Mouse (Mus musculus): ENCODE measurements around the gene Kank1.

The Kank1 gene

DNA sequence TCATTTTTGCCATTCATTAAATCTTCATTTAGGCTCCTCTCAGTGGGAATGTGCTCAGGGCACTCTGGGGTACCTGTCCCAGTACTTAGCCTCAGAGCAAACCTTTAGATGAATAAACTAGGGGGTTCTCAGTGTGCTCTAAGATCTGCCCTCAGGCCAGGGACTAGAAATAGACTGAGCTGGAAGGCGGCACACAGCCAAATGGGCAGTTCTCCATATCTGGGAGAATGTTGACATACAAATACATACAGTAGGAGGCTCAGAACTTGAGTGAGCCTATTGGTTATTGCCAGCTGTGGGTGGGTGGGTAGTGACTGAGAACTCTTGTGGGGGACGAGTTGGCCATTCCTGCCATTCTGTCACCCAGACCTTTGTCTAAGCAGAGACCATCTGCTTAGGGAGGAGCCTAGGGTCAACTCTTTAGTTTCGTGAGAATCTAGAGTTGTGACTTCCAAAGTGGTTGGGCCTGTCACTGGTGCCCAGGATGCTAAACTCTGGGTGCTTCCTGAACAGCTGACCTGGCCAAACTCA, 14.9 kb downstream of the Kank1 start:
- no peak for DNase-seq (ENCODE audit: low read depth, low spot score)

DNA sequence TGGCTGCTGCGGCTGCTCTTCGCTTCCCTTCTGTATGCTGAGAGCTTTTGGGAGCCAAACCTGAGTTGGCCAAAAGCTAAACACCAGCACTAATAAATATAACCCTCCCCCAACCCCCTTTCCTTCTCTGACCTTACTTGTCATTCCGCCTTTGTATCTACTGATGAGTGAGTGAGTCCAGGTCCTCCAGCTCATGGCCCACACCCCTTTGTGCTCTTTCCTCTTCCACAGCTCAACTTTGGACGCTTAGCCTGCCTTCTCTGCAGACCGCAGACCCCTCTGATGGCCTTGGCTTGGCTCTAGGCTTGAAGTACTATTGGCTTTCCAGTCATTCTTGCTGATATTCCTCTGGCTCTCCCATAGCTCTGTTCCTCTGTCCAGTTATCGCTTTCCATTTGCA, 16.4 kb downstream of the Kank1 start:
- no peak for DNase-seq (ENCODE audit: low read depth, low spot score)

DNA sequence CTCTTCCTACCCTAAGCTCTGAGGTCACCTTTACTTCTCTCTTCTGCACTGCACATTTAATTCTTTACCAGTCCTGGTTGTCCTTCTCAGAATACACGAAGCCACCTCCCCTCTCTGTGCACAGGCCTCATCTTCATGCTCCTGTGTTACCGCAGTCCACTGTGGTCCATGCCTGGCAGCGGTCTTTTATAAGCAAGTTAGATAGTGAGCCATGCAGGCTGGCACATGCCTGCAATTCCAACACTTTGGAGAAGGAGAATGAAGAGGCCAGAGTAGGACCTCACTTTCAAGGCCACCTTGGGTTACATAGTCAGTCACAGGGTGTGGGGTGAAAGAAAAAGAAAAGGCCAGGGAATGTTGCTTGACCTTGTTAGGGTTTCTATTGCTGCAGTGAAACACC, 16.9 kb downstream of the Kank1 start:
- no peak for DNase-seq (ENCODE audit: low read depth, low spot score)

DNA sequence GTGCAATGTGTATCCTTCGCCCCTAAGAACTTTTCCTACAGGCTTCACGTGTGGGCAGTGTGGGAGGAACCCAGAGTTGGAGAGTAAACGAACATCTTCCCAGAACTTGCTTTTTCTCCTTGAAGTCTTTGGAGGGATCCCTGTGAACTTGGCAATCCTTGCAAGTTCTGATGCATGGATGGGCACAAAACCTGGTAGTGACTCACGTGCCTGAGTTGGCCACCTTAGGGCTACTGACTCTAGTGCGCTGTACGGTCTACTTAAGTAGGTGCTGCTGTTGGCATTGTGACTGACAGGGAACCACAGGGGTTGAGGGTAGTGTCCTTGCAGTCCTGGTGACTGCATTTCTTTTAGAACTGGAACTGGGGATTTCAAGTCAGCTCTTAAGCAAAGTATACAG, 21.5 kb downstream of the Kank1 start:
- DNase-seq (ENCODE audit: low read depth, low spot score), result no peak

DNA sequence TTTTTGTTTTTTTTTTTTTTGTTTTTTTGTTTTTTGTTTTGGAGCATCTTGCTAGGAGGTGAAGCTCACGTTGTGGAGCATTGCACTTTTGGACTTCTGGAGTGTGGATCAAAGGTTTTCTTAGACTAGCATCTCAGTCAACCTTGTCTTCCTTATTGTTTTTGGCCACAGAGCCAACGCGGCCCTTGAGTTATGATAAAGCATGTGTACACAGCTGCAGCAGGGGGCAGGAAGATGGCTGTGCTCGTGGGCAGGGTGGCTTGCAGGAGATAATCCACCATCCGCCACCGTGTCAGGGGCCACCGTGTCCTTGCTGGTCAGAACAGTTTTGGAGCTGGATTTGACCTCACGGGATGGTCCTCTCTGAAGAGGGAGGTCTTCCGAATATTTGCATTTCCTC, 29.4 kb downstream of the Kank1 start:
- no peak for DNase-seq (ENCODE audit: low read depth, low spot score)

DNA sequence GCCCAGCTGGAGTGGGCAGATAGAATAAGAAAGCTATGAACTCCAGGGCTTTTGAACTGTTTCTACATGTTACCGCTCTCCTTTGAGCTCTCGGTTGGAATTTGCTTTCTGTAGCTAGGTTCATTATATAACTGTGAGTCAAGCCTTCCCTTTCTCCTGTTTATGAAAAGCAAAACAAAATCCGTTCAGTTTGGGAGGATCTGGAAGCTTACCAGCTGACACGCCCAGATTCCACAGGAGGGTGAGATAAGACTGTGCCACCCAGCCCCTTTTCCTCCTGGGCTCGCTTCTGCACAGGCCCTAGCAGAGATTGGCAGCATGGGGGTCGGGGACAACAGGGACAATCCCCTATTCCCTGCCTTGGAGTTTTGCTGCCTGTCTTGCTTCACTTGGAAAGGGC, 30.5 kb downstream of the Kank1 start:
- DNase-seq (ENCODE audit: low read depth, low spot score), result no peak

DNA sequence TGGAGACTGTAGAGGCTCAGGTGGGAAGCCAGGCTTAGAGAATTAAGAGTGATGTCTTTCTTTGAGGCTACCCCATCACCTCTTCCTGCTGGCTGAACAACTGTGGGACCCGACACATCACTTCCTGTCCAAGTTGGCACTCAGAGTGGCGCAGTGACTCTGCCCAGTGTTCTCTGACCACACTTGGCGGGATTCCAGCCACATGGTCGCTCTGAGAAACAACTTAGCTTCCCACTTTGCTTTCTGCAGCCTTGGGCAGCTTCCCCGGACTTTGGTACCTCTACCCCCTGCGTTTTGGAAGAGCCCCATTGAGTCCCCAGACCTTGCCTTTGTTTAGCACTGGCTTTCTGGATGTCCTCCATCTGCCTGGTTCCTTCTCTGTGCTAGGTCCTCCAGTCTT, 31.8 kb downstream of the Kank1 start:
- no peak for DNase-seq (ENCODE audit: low read depth, low spot score)

DNA sequence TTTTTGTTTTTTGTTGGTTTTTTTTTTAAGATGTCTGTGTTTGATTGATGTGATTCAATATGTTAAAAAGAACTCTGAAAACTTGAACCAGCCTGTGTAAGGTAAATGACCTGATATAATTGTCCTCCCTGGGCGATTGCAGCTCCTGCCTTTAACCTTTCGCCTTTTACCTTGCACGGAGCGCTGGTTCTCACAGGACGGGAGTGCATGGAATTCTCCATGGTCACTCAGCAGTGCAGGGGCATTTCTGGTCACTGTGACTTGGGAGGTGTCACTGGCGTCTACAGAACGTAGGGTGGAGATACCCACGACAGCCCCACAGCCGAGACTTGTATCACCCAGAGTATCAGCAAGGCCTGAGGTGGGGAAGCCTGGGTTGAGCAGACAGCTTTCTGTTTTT, 34.8 kb downstream of the Kank1 start:
- no peak for DNase-seq (ENCODE audit: low read depth, low spot score)

DNA sequence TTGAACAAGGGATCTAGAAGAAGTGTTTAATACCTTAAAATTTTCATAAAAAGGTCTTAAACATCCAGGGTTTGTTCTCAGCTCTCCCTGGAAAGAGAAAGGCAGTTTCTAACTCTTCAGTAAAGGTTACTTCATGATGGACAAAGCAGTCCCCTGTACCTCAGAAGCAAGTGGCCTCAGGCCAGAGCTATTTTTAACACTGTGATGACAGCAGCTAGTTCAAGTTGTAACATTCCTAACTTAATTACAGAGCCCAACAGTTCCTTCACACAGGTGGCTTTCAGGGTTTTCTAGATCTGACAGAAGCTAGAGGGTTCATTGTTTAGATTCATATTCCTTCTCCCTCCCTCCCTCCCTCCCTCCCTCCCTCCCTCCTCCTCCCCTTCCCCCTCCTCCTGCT, 36.4 kb downstream of the Kank1 start:
- no peak for DNase-seq (ENCODE audit: low read depth, low spot score)

DNA sequence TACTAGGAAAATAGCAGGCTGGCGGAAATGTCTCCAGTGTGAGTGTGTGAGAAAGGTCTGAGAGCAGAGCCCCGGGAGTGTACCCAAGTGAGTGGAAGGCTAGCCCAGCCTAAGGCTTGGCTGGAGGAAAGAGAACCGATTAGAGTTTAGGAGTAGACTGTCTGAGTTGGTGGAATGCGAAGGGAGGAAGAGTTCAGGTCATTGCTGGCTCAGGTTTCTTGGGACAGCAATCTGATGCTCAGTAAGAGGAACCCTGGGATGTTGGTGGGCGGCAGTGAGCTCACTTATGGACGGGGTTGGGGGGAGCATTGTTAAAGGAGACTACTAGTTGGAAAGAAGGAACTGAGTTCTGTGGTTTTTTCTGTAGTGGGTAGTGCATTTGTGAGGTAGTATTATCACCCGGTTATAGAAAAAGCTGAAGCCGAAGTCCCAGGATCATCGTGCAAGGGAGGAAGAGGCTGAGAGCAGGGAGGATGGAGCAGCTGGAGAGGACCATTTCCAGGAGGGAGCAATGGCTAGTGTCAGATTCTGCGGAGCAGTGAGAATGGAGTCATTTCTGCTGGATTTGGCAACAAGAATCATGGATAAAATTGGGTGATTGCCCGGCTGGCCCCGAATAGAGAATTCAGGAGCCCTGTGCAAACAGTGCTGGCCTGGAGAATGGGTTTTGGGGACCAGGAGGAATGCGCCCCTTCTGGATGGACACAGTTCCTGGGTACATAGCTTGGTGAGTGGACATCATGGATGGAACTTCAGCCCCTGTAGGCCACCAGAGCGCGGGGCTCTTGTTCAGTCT, 40.0 kb downstream of the Kank1 start:
- no peak for DNase-seq (ENCODE audit: low read depth, low spot score)

DNA sequence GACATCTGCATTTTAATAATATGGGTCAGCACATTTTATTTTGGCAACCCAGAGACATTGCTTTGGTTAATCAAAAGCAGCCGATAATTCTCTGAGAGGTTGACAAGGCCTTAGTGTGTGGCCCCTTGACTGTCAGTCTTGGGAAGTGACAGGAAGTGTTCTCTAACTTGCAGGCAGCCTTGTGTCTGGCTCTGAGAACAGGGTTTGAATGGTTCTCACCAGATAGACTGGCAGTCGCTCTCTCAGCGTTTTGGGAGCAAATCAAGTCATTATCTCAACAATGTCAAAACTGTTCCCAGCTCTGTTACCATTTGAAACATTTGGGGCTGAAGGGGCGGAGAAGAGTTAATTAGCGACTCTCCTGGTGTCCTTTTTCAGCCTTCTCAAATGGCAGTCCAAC, 41.0 kb downstream of the Kank1 start:
- no peak for DNase-seq (ENCODE audit: low read depth, low spot score)

DNA sequence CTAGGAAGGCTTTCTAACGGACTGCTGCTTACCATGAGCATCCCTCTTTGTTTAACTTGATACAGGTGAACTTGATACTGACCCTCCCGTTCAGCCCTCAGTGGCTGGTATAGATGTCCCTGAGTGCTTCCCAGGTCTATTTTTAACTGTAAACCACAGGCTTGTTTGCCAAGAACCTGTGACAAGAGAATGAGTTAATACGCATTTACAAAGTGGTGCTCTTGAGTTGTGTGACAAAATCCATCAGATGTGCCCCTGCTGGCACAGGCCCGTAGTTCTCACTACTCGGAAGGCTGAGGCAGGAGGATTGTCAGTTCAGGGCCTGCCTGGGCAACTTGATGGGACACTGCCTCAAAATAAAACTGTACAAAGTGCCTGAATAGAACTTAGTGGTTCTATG, 42.8 kb downstream of the Kank1 start:
- DNase-seq (ENCODE audit: low read depth, low spot score), result no peak

DNA sequence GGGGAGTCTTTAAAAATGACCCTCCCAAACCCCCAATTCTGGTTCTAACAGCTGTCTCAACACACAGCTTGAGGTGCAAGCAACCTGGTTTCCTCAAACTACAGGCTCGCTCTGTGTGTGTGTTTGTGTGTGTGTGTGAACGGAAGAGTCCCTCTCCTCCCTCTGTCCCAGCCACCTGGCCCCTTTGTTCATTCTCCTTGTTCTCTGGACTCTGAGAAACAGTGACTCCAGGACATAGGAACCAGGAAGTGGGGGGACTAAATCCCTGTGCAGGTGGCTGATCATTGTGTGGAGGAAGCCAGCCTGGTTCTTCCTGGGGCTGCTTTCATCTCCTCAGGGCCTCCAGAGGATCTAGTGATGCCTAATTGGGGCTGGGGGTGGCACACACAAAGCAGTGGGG, 46.9 kb downstream of the Kank1 start:
- DNase-seq (ENCODE audit: low read depth, low spot score), result no peak

DNA sequence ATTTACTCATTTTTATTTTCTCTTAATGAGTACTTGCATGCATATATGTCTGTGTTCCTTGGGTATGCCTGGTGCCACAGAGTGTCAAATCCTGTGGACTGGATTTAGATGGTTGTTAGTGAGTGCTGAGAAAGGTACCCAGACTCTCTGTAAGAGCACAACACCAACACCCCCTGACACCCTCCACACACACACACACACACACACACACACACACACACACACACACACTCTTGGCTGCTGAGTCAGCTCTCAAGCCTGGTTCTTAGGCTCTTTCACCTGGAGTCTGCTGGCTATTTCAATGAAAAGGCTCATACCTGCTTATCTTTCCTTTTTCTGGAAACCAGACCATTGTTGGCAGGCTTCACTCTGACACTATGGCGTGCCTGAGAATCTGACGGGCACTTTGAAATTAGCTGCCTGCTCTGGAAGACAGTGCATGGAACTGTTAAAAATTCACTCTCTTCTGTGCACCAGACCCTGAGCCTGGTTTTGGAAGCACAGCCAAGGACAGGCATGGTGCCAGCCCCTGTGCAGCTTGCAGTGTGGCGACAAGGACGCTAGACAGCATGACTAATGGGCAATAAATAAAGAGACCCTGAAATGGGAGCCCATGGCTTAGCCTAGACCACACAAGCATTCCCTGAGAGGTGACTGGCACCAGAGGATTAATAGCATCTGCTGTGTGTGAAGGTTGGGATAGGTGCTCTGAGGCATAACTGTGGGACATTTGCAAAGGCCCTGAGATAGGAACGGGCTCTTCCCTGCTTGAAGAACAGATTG, 49.2 kb downstream of the Kank1 start:
- DNase-seq (ENCODE audit: low read depth, low spot score), result no peak

DNA sequence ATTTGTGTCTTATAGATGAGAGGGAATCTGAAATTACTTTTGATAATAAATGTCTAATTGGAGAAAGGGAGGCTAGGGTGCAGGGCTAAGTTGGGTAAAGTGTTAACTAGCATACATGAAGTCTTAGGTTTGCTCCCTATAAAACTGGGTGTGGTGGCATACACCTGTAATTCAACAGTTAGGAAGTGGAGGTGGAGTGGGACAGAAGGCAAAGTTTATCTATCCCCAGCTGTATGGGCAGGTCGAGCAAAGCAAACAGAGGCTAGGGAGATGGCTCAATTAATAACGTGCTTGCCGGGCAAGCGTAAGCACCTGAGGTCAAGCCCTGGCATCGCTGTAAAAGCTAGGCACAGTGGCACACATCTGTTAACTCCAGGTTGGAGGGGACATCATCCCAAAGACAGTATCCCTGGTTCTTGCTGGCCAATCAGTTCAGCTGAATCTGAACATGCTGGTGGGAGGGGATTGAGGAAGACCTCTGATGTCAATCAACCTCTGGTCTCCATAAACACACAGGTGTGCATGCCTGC, 54.3 kb downstream of the Kank1 start:
- no peak for DNase-seq (ENCODE audit: low read depth, low spot score)

DNA sequence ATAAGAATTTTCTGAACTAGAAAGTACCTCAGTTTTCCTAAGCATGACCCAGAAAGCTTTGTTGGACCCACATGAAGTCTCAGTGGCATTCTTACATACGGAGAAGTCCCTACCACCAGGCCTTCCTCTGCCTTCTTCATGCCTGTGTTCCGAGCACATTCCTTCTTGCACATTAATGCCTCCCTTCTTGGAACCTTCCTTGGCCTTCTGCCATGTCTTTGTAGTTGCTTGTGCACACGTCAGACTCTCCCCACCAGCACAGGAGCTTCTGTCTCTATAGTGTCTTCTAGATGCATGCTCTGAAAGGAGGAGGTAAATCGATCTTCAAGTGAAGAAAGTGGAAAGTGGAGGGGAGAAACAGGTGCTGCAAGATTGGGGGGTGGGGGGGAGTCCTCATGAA, 58.4 kb downstream of the Kank1 start:
- no peak for DNase-seq (ENCODE audit: low read depth, low spot score)

DNA sequence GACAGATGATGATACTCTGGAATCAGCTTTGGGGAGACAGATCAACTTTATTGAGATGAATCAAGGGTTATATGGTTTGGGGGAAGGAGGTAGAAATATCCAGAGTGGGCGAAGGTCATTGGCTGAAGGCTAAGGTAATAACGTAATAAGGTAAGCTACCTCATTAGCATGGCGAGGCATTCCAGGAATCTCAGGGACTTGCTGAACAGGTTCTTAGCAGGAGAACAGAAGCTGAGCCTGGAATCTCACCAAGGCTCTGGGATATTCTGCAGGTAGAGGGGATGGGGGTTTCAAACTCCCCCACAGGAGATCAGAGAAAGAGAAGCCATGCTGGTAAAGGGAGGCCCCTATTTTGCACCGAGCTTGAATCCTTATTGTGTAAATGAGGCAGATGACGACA, 60.5 kb downstream of the Kank1 start:
- no peak for DNase-seq (ENCODE audit: low read depth, low spot score)

DNA sequence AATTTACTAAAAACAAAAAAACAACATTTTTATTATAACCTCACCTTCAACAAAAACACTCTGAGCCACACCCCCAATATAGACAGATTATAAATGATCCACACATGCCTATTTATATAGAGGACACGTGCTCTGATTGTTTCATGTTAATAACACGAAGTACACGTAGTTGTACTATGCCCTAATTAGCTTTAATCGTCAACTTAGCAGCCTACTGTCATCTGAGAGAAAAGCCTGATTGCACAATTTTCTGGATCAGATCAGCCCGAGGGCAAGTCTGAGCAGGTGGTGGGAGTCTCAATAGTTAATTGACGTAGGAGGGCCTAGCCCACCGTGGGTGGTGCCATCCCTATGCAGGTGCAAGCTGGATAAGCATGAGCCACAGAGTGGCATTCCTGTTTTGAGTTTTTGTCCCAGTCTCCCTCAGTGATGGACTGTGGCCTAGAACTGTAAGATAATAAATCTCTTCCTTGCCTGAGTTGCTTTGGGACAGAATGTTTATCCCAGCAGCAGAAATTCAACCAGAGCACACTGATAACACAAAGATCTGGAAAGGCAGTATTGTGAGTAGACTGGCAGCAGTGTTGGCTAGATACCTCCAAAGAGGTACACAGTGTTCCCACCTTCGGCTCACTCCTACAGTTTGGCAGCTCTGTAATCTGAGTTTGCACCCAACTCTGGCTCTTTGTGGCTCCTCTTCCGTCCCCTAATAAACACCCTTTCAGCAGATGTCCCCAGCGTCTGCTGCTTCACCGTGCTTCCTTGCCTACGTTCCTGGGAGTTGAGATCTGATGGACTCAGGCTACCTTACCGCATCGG, 63.3 kb downstream of the Kank1 start:
- no peak for DNase-seq (ENCODE audit: low read depth, low spot score)

DNA sequence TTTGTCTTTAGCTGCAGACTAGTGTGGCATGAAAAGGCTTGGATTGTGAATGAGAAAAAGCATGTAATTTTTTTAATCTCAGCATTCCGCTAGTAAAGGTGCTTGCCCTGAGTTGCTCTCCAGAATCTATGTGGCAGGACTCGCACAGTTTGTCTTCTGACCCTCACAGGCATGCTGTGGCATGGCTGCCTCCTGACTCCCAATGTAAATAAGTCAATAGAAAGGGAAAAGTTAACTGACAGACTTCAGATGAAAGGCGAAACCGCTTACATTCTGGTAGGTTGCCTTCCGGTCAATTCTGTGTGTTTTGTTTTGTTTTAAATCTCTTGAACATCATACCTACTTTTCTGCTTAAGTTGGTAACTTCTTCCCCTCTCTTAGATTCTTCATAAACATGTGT, 64.4 kb downstream of the Kank1 start:
- no peak for DNase-seq (ENCODE audit: low read depth, low spot score)

DNA sequence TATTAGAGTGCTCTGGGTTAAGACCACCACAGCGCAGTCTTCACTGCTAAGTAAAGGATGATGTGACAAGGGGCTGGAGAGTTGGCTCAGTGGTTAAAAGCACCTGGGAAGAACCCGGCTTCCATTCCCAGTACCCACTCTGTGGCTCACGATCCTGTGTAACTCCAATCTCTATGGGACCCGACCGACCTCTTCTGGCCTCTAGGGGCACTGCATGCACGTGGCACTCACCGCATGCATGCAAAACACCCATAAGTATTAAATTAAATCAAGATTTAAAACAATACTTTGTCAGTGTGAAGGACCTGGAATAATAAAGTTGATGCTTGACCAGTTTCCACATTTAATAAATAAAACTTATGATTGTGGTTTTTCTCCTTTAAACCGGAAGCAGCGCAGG, 69.5 kb downstream of the Kank1 start:
- peak; percentile 4 for DNase-seq (ENCODE audit: low read depth, low spot score)

DNA sequence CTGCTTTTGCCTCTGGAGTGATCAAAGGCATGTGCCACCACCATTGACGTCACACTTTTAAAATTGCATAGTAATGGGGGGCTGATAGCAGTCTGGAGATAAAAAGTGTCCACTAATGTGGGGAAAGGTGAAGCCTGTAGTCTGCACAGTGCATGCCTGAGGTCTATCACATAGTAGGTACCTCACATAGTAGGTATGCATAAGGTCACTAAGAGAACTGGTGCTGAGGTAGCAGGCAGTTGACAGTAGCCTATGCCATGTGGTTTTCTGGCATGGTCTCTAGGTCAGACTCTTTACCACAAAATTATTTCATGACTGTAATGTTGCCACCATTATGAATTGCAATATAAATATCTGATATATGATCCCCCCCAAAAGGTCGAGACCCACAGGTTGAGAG, 71.4 kb downstream of the Kank1 start:
- DNase-seq (ENCODE audit: low read depth, low spot score), result no peak

DNA sequence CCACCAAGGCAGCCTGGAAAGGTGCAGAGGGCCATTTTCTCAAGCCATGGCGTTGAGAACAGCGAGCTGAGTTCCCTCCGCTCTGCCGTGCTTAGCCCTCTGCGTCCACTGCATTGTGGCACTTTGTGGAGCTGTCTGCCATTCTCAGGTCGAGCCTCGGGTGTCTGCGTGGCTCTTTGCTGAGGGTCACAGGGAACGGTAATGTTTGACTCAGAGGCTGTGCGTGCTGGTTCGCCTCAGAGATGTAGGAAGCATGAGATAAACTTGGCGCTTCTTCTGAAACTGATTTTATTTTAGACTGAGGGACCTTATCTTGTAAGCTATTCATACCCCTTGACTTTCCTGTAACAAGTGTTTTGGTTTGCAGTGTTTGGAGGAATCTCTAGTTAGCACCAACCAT, 72.0 kb downstream of the Kank1 start:
- no peak for DNase-seq (ENCODE audit: low read depth, low spot score)

Measured in CD4-positive, CD25-positive, alpha-beta regulatory T cell, adult 2 months (primary cell).